Mouse (Mus musculus) heart, embryonic 14.5 days (tissue): ENCODE results near the gene Olfr640. TPM values are rescaled to one million over a fixed set of nuclear protein-coding genes. Genes with fewer than 3 reads are reported as not detected.

Experiments
- polyA plus RNA-seq: library from polyadenylated mRNA; unstranded; fragments of >200 nt; fragmentation: Nextera tagmentation; extraction: Ambion mirVana; gene quantifications from 2 replicates; pipeline ENCODE4 v1.2.1, GENCODE M21; 2014

Olfr640 gene
- polyA plus RNA-seq, 1 experiment from 2014 or later: not detected

Other genes starting within 250 kb of the Olfr640 start
- gene Olfr68, start 245.9 kb downstream of the Olfr640 start, polyA plus RNA-seq: not detected in 2 replicates
- gene Olfr67, start 233.8 kb downstream of the Olfr640 start, polyA plus RNA-seq: not detected in 2 replicates
- gene Hbb-bt, start 211.6 kb downstream of the Olfr640 start, polyA plus RNA-seq: 4,945 and 8,964 TPM in 2 replicates
- 11,662 and 20,684 TPM in 2 replicates for gene Hbb-bs, start 197.5 kb downstream of the Olfr640 start, polyA plus RNA-seq
- not detected in 2 replicates for gene Hbb-bh2, start 185.1 kb downstream of the Olfr640 start, polyA plus RNA-seq
- gene Hbb-bh1, start 182.4 kb downstream of the Olfr640 start, polyA plus RNA-seq: 15.5 and 17.8 TPM in 2 replicates
- gene Hbb-y, start 172.4 kb downstream of the Olfr640 start, polyA plus RNA-seq: 2,227 and 2,640 TPM in 2 replicates
- not detected in 2 replicates for gene Olfr66, start 139.3 kb downstream of the Olfr640 start, polyA plus RNA-seq
- not detected in 2 replicates for gene Olfr64, start 131.1 kb downstream of the Olfr640 start, polyA plus RNA-seq
- not detected in 2 replicates for gene Olfr65, start 122.1 kb downstream of the Olfr640 start, polyA plus RNA-seq
- not detected in 2 replicates for gene Olfr631, start 96.7 kb downstream of the Olfr640 start, polyA plus RNA-seq
- not detected in 2 replicates for gene Olfr632, start 91.2 kb downstream of the Olfr640 start, polyA plus RNA-seq
- not detected in 2 replicates for gene Olfr633, start 81.1 kb downstream of the Olfr640 start, polyA plus RNA-seq
- not detected in 2 replicates for gene Olfr635, start 54.4 kb downstream of the Olfr640 start, polyA plus RNA-seq
- gene Olfr638, start 26.8 kb downstream of the Olfr640 start, polyA plus RNA-seq: not detected in 2 replicates
- gene Olfr639, start 8.3 kb downstream of the Olfr640 start, polyA plus RNA-seq: 0.03 TPM in 1 of 2 replicates, not detected in the other
- not detected in 2 replicates for gene Olfr641, start 9.9 kb upstream of the Olfr640 start, polyA plus RNA-seq
- gene Olfr642, start 27.1 kb upstream of the Olfr640 start, polyA plus RNA-seq: not detected in 2 replicates
- gene 4930516K23Rik, start 35.9 kb upstream of the Olfr640 start, polyA plus RNA-seq: not detected in 2 replicates
- not detected in 2 replicates for gene Olfr644, start 46.3 kb upstream of the Olfr640 start, polyA plus RNA-seq
- not detected in 2 replicates for gene Olfr645, start 59.9 kb upstream of the Olfr640 start, polyA plus RNA-seq
- gene Olfr646, start 79.3 kb upstream of the Olfr640 start, polyA plus RNA-seq: not detected in 2 replicates
- not detected in 2 replicates for gene Ubqln5, start 104.3 kb upstream of the Olfr640 start, polyA plus RNA-seq
- gene Olfr643, start 111.8 kb upstream of the Olfr640 start, polyA plus RNA-seq: not detected in 2 replicates
- not detected in 2 replicates for gene Ubqln3, start 117.7 kb upstream of the Olfr640 start, polyA plus RNA-seq
- gene Ubqlnl, start 125.0 kb upstream of the Olfr640 start, polyA plus RNA-seq: not detected in 2 replicates
- not detected in 2 replicates for gene Olfm5, start 139.3 kb upstream of the Olfr640 start, polyA plus RNA-seq
- gene Olfr648, start 157.8 kb upstream of the Olfr640 start, polyA plus RNA-seq: 0.08 and 0.39 TPM in 2 replicates
- gene Olfr649, start 170.4 kb upstream of the Olfr640 start, polyA plus RNA-seq: not detected in 2 replicates
- 1.9 and 2.3 TPM in 2 replicates for gene Trim6, start 193.2 kb upstream of the Olfr640 start, polyA plus RNA-seq
- 3.6 and 4.7 TPM in 2 replicates for gene Trim34a, start 218.9 kb upstream of the Olfr640 start, polyA plus RNA-seq